Mouse (Mus musculus): ENCODE measurements around the gene Snx29. TPM values are rescaled to one million over a fixed set of nuclear protein-coding genes. Genes with fewer than 3 reads are reported as not detected.

Snx29 gene
- polyA plus RNA-seq, 1 experiment, result 4.9 TPM

- Histone ChIP-seq H3K4me1 (ENCODE audit: control insufficient read depth, insufficient read depth, low read length) (peaks cover 3% of the 10 kb centered on the region; the same call in 1 of the 2 replicates), H3K4me3 (ENCODE audit: insufficient read depth, low read length) (no peak overlapping the region), H3K27ac (ENCODE audit: insufficient read depth, low read length) (no peak overlapping the region)
- no peak for TF ChIP-seq POLR2A (IDR thresholded peaks at IDR 0.05; ENCODE audit: low read depth, low read length)
- TF ChIP-seq CTCF (IDR thresholded peaks at IDR 0.05; ENCODE audit: borderline replicate concordance, insufficient read depth, low read length), result no peak
Measured at GRCm38 (mm10) chr16:11472852-11473251, 150.1 kb downstream of the Snx29 start.

- TF ChIP-seq POLR2A (IDR thresholded peaks at IDR 0.05; ENCODE audit: low read depth, low read length) (no peak), CTCF (IDR thresholded peaks at IDR 0.05; ENCODE audit: borderline replicate concordance, insufficient read depth, low read length) (no peak)
- H3K4me3 ChIP-seq (ENCODE audit: insufficient read depth, low read length), result no peak overlapping the region
- peaks cover 3% of the 10 kb centered on the region; the same call in 1 of the 2 replicates for H3K4me1 ChIP-seq (ENCODE audit: control insufficient read depth, insufficient read depth, low read length)
- H3K27ac ChIP-seq (ENCODE audit: insufficient read depth, low read length), result no peak overlapping the region
Measured at GRCm38 (mm10) chr16:11473474-11473873, 150.8 kb downstream of the Snx29 start.

- TF ChIP-seq POLR2A (IDR thresholded peaks at IDR 0.05; ENCODE audit: low read depth, low read length), result no peak
- TF ChIP-seq CTCF (IDR thresholded peaks at IDR 0.05; ENCODE audit: borderline replicate concordance, insufficient read depth, low read length), result no peak
- H3K4me3 ChIP-seq (ENCODE audit: insufficient read depth, low read length), result no peak overlapping the region
Measured at GRCm38 (mm10) chr16:11473893-11474505, 151.3 kb downstream of the Snx29 start.

GRCm38 (mm10) chr16:11475137-11475943 lies 152.6 kb downstream of the Snx29 start:
- no peak for TF ChIP-seq CTCF (IDR thresholded peaks at IDR 0.05; ENCODE audit: borderline replicate concordance, insufficient read depth, low read length)
- no peak for TF ChIP-seq POLR2A (IDR thresholded peaks at IDR 0.05; ENCODE audit: low read depth, low read length)
- no peak overlapping the region for H3K27ac ChIP-seq (ENCODE audit: insufficient read depth, low read length)
- no peak overlapping the region for H3K4me3 ChIP-seq (ENCODE audit: insufficient read depth, low read length)
- peaks cover 3% of the 10 kb centered on the region; the same call in 1 of the 2 replicates for H3K4me1 ChIP-seq (ENCODE audit: control insufficient read depth, insufficient read depth, low read length)

More at GRCm38 (mm10) chr16:11473893-11474505, 151.3 kb downstream of the Snx29 start:
- Histone ChIP-seq H3K27ac (ENCODE audit: insufficient read depth, low read length) (no peak overlapping the region), H3K4me1 (ENCODE audit: control insufficient read depth, insufficient read depth, low read length) (peaks cover 3% of the 10 kb centered on the region; the same call in 1 of the 2 replicates)

GRCm38 (mm10) chr16:11476314-11476713 lies 153.6 kb downstream of the Snx29 start:
- Histone ChIP-seq H3K4me1 (ENCODE audit: control insufficient read depth, insufficient read depth, low read length) (peaks cover 3% of the 10 kb centered on the region; the same call in 1 of the 2 replicates), H3K4me3 (ENCODE audit: insufficient read depth, low read length) (no peak overlapping the region), H3K27ac (ENCODE audit: insufficient read depth, low read length) (no peak overlapping the region)
- TF ChIP-seq CTCF (IDR thresholded peaks at IDR 0.05; ENCODE audit: borderline replicate concordance, insufficient read depth, low read length) (no peak), POLR2A (IDR thresholded peaks at IDR 0.05; ENCODE audit: low read depth, low read length) (no peak)

GRCm38 (mm10) chr16:11476968-11477367 lies 154.3 kb downstream of the Snx29 start:
- TF ChIP-seq POLR2A (IDR thresholded peaks at IDR 0.05; ENCODE audit: low read depth, low read length) (no peak), CTCF (IDR thresholded peaks at IDR 0.05; ENCODE audit: borderline replicate concordance, insufficient read depth, low read length) (no peak)
- H3K27ac ChIP-seq (ENCODE audit: insufficient read depth, low read length), result no peak overlapping the region
- no peak overlapping the region for H3K4me3 ChIP-seq (ENCODE audit: insufficient read depth, low read length)
- H3K4me1 ChIP-seq (ENCODE audit: control insufficient read depth, insufficient read depth, low read length), result peaks cover 3% of the 10 kb centered on the region

- Histone ChIP-seq H3K27ac (ENCODE audit: insufficient read depth, low read length) (no peak overlapping the region), H3K4me1 (ENCODE audit: control insufficient read depth, insufficient read depth, low read length) (peaks cover 5% of the 10 kb centered on the region), H3K4me3 (ENCODE audit: insufficient read depth, low read length) (no peak overlapping the region)
- TF ChIP-seq POLR2A (IDR thresholded peaks at IDR 0.05; ENCODE audit: low read depth, low read length) (no peak), CTCF (IDR thresholded peaks at IDR 0.05; ENCODE audit: borderline replicate concordance, insufficient read depth, low read length) (no peak)
Measured at GRCm38 (mm10) chr16:11477591-11477990, 154.9 kb downstream of the Snx29 start.

GRCm38 (mm10) chr16:11479605-11480004 lies 156.9 kb downstream of the Snx29 start:
- no peak for TF ChIP-seq POLR2A (IDR thresholded peaks at IDR 0.05; ENCODE audit: low read depth, low read length)
- no peak for TF ChIP-seq CTCF (IDR thresholded peaks at IDR 0.05; ENCODE audit: borderline replicate concordance, insufficient read depth, low read length)
- H3K4me3 ChIP-seq (ENCODE audit: insufficient read depth, low read length), result no peak overlapping the region
- H3K27ac ChIP-seq (ENCODE audit: insufficient read depth, low read length), result no peak overlapping the region
- H3K4me1 ChIP-seq (ENCODE audit: control insufficient read depth, insufficient read depth, low read length), result peaks cover 5% of the 10 kb centered on the region

- no peak overlapping the region for H3K27ac ChIP-seq (ENCODE audit: insufficient read depth, low read length)
- TF ChIP-seq POLR2A (IDR thresholded peaks at IDR 0.05; ENCODE audit: low read depth, low read length), result no peak
- no peak for TF ChIP-seq CTCF (IDR thresholded peaks at IDR 0.05; ENCODE audit: borderline replicate concordance, insufficient read depth, low read length)
- peaks cover 3% of the 10 kb centered on the region; the same call in 1 of the 2 replicates for H3K4me1 ChIP-seq (ENCODE audit: control insufficient read depth, insufficient read depth, low read length)
- H3K4me3 ChIP-seq (ENCODE audit: insufficient read depth, low read length), result no peak overlapping the region
Measured at GRCm38 (mm10) chr16:11482189-11482588, 159.5 kb downstream of the Snx29 start.

- TF ChIP-seq CTCF (IDR thresholded peaks at IDR 0.05; ENCODE audit: borderline replicate concordance, insufficient read depth, low read length), result no peak
- TF ChIP-seq POLR2A (IDR thresholded peaks at IDR 0.05; ENCODE audit: low read depth, low read length), result no peak
Measured at GRCm38 (mm10) chr16:11494895-11495294, 172.2 kb downstream of the Snx29 start.

More at GRCm38 (mm10) chr16:11494895-11495294, 172.2 kb downstream of the Snx29 start:
- no peaks in the 10 kb centered on the region for H3K4me1 ChIP-seq (ENCODE audit: control insufficient read depth, insufficient read depth, low read length)
- no peak overlapping the region for H3K27ac ChIP-seq (ENCODE audit: insufficient read depth, low read length)
- no peak overlapping the region for H3K4me3 ChIP-seq (ENCODE audit: insufficient read depth, low read length)

All from embryonic fibroblast, embryonic 13.5 days (primary cell).